Mouse (Mus musculus) kidney, adult 8-10 months (tissue): ENCODE results near the gene Tssk6.
A peak's percentile ranks its signal among the peaks of the same experiment; 100 is the strongest.
"Not testable (repeated sequence)": the region's sequence is repeated elsewhere in the genome, so short reads cannot be mapped to it uniquely, and the experiment has no call there.

ENCODE experiments used
- DNase-seq, 2 experiments: peaks; one replicate each; pipeline ENCODE4 v3.0.0; 2022

Tssk6 gene

GRCm38 (mm10) chr8:69919876-69920662 is 18.1 kb downstream of the Tssk6 start:
- DNase-seq: peak; percentile 84 to 87

- peak; percentile 59 to 67 for DNase-seq
These were observed 19.2 kb downstream of the Tssk6 start for GRCm38 (mm10) chr8:69921141-69921540.

GRCm38 (mm10) chr8:69923986-69924385 is 22.0 kb downstream of the Tssk6 start:
- no peak for DNase-seq

GRCm38 (mm10) chr8:69926901-69927300 is 24.9 kb downstream of the Tssk6 start:
- peak in 1 of 2 experiments; percentile 39 for DNase-seq

GRCm38 (mm10) chr8:69933811-69934210 is 31.8 kb downstream of the Tssk6 start:
- no peak for DNase-seq

- DNase-seq: no peak
These were observed 32.6 kb downstream of the Tssk6 start for GRCm38 (mm10) chr8:69934582-69934981.

- no peak for DNase-seq
These were observed 33.4 kb downstream of the Tssk6 start for GRCm38 (mm10) chr8:69935431-69935830.

- DNase-seq: peak; percentile 61 to 72
These were observed 34.2 kb downstream of the Tssk6 start for GRCm38 (mm10) chr8:69936050-69936794.

GRCm38 (mm10) chr8:69937466-69937865 is 35.5 kb downstream of the Tssk6 start:
- DNase-seq: no peak

GRCm38 (mm10) chr8:69938245-69938982 is 36.4 kb downstream of the Tssk6 start:
- DNase-seq: no peak

- DNase-seq: peak; percentile 75 to 76
These were observed 37.6 kb downstream of the Tssk6 start for GRCm38 (mm10) chr8:69939633-69940032.

- no peak for DNase-seq
These were observed 38.4 kb downstream of the Tssk6 start for GRCm38 (mm10) chr8:69940386-69940785.

GRCm38 (mm10) chr8:69942495-69942894 is 40.5 kb downstream of the Tssk6 start:
- DNase-seq: not testable (repeated sequence)

- no peak for DNase-seq
These were observed 48.3 kb downstream of the Tssk6 start for GRCm38 (mm10) chr8:69950300-69950699.
